Mouse (Mus musculus): ENCODE data around the gene Cbl.

- no peak for TF ChIP-seq CTCF (IDR thresholded peaks at IDR 0.05; ENCODE audit: borderline replicate concordance, extremely low read depth, insufficient read depth, insufficient read length)
- no peak for TF ChIP-seq POLR2A (IDR thresholded peaks at IDR 0.05; ENCODE audit: borderline replicate concordance, extremely low read depth, insufficient read depth, insufficient read length, poor library complexity, severe bottlenecking)
These were observed 34.6 kb upstream of the Cbl start, which contains the start of gene Nlrx1 for GRCm38 (mm10) chr9:44268432-44268831.
